Mouse (Mus musculus): ENCODE measurements at regions not wholly inside any gene's neighbourhood (a gene's known extent, or its start where the extent isn't known, plus 50 kb on each side); places are given as distances from the start of the nearest gene placed in this dataset.
A peak's percentile ranks its signal among the peaks of the same experiment; 100 is the strongest.

GRCm38 (mm10) chr1:154116188-154116710, 84.7 kb upstream of the Zfp648 start:
- DNase-seq (ENCODE audit: extremely low read depth, low read depth, low spot score), result no peak

- DNase-seq (ENCODE audit: extremely low read depth, low read depth, low spot score), result no peak
These were observed 83.7 kb upstream of the Zfp648 start for GRCm38 (mm10) chr1:154117346-154117687.

GRCm38 (mm10) chr1:154117688-154118373, 83.2 kb upstream of the Zfp648 start:
- DNase-seq (ENCODE audit: extremely low read depth, low read depth, low spot score), result no peak

- no peak for DNase-seq (ENCODE audit: extremely low read depth, low read depth, low spot score)
These were observed 82.5 kb upstream of the Zfp648 start for GRCm38 (mm10) chr1:154118374-154119004.

GRCm38 (mm10) chr1:154119611-154120010, 81.4 kb upstream of the Zfp648 start:
- DNase-seq (ENCODE audit: extremely low read depth, low read depth, low spot score), result no peak

GRCm38 (mm10) chr1:154120693-154121092, 80.3 kb upstream of the Zfp648 start:
- DNase-seq (ENCODE audit: extremely low read depth, low read depth, low spot score), result peak; percentile 82

GRCm38 (mm10) chr1:154124981-154125380, 76.0 kb upstream of the Zfp648 start:
- DNase-seq (ENCODE audit: extremely low read depth, low read depth, low spot score), result no peak

GRCm38 (mm10) chr1:154126487-154126886, 74.5 kb upstream of the Zfp648 start:
- no peak for DNase-seq (ENCODE audit: extremely low read depth, low read depth, low spot score)

GRCm38 (mm10) chr1:154139488-154139887, 61.5 kb upstream of the Zfp648 start:
- DNase-seq (ENCODE audit: extremely low read depth, low read depth, low spot score), result no peak

GRCm38 (mm10) chr1:154143691-154144090, 57.3 kb upstream of the Zfp648 start:
- DNase-seq (ENCODE audit: extremely low read depth, low read depth, low spot score), result no peak

- no peak for DNase-seq (ENCODE audit: extremely low read depth, low read depth, low spot score)
These were observed 53.9 kb upstream of the Zfp648 start for GRCm38 (mm10) chr1:154147001-154147571.

- DNase-seq (ENCODE audit: extremely low read depth, low read depth, low spot score), result peak; percentile 78
These were observed 52.0 kb upstream of the Zfp648 start for GRCm38 (mm10) chr1:154148948-154149347.

- DNase-seq (ENCODE audit: extremely low read depth, low read depth, low spot score), result no peak
These were observed 51.4 kb upstream of the Zfp648 start for GRCm38 (mm10) chr1:154149431-154150143.

- DNase-seq (ENCODE audit: extremely low read depth, low read depth, low spot score), result peak; percentile 72
These were observed 50.7 kb upstream of the Zfp648 start for GRCm38 (mm10) chr1:154150167-154150851.
